Mouse (Mus musculus) heart, adult 2 months (tissue): ENCODE measurements around the gene Vash2. TPM values are rescaled to one million over a fixed set of nuclear protein-coding genes. Genes with fewer than 3 reads are reported as not detected.

Experiments used
- DNase-seq, 2 experiments: peaks; one replicate each; pipeline ENCODE4 v3.0.0; 2021
- H3K27ac ChIP-seq: fragments of 200-600 bp; 2 replicates; pipeline ENCODE4 v1.8.1; 2022
- H3K27me3 ChIP-seq: fragments of 200-500 bp; 2 replicates; pipeline ENCODE4 v1.6.1; 2012; ENCODE audit warnings: mild to moderate bottlenecking, low read length, inconsistent platforms, mixed read lengths; ENCODE audit not compliant: control insufficient read depth, insufficient read depth
- H3K36me3 ChIP-seq: fragments of 200-500 bp; 2 replicates; pipeline ENCODE4 v1.6.1; 2012; ENCODE audit warnings: low read length, inconsistent platforms; ENCODE audit not compliant: control insufficient read depth, insufficient read depth
- H3K4me1 ChIP-seq: fragments of 200-500 bp; 2 replicates; pipeline ENCODE4 v1.6.1; 2011; ENCODE audit warnings: low read length; ENCODE audit not compliant: control insufficient read depth, insufficient read depth
- H3K4me3 ChIP-seq: fragments of 200-600 bp; 2 replicates; pipeline ENCODE4 v1.8.1; 2022
- H3K79me2 ChIP-seq: fragments of 200-500 bp; replicated peaks from 2 replicates; pipeline ENCODE4 v1.6.1; 2012; ENCODE audit warnings: mild to moderate bottlenecking, inconsistent platforms, low read length, moderate library complexity, mixed read lengths; ENCODE audit not compliant: control insufficient read depth, insufficient read depth
- H3K9ac ChIP-seq: fragments of 200-500 bp; 2 replicates; pipeline ENCODE4 v1.6.1; 2012; ENCODE audit warnings: low read depth, mild to moderate bottlenecking, control low read depth, inconsistent platforms, low read length, mixed read lengths
- CTCF ChIP-seq: fragments of 200-600 bp; IDR thresholded peaks from 2 replicates; pipeline ENCODE4 v1.8.1; 2022; ENCODE audit warnings: antibody characterized with exemption, mild to moderate bottlenecking, moderate library complexity
- EP300 ChIP-seq: fragments of 200-500 bp; IDR thresholded peaks from 2 replicates; pipeline ENCODE4 v1.6.1; 2011; ENCODE audit warnings: low read depth, low read length, control low read depth; ENCODE audit not compliant: insufficient read depth
- POLR2A ChIP-seq: fragments of 200-500 bp; IDR thresholded peaks from 2 replicates; pipeline ENCODE4 v1.6.1; 2011; ENCODE audit warnings: mild to moderate bottlenecking, low read depth, low read length, control low read depth; ENCODE audit not compliant: insufficient read depth
- WGBS: fragments of 180-500 bp; shearing (Covaris S2); methylation state at CpG from one replicate; pipeline ENCODE4 v1.1.7; 2018; 5-methylcytosine and 5-hydroxymethylcytosine counted together
- intact Hi-C: fragments of 180-260 bp; cut with DNase I; formaldehyde crosslinking; loops from one replicate; pipeline ENCODE4 v1.15.1; 2025
- polyA plus RNA-seq: library from polyadenylated mRNA; depleted of rRNA; stranded (reverse); fragments of >200 nt; gene quantifications from 2 replicates; pipeline ENCODE4 v1.2.3, GENCODE M21; 2012
- total RNA-seq, 2 experiments: library from RNA; stranded (reverse); gene quantifications; 2 replicates each; pipeline ENCODE4 v1.2.3; 2021

Vash2 gene
- total and polyA plus RNA-seq, 3 experiments = 0.27 to 0.41 (median 0.31) TPM

- Histone ChIP-seq H3K9ac (no peak overlapping the region), H3K79me2 (no peaks in the 10 kb centered on the region), H3K36me3 (peaks cover 2% of the 10 kb centered on the region), H3K4me1 (no peaks in the 10 kb centered on the region), H3K27me3 (no peaks in the 10 kb centered on the region), H3K27ac (no peak overlapping the region), H3K4me3 (no peak overlapping the region)
- WGBS = 89% methylated on average over 7 of the region's 7 CpGs
- no peak for DNase-seq
- no peak for TF ChIP-seq CTCF
- TF ChIP-seq POLR2A = no peak
- no peak for TF ChIP-seq EP300
- intact Hi-C loops = loop anchor here (5.0 kb wide), 1 partner anchor 337 kb away; no protein-coding TSS in a partner anchor
Measured at GRCm38 (mm10) chr1:190939803-190940202, 39.3 kb downstream of the Vash2 start.

- H3K4me1 ChIP-seq = peaks cover 7% of the 10 kb centered on the region
- H3K9ac ChIP-seq = no peak overlapping the region
- no peak overlapping the region for H3K27ac ChIP-seq
- peaks cover 4% of the 10 kb centered on the region for H3K36me3 ChIP-seq
- no peaks in the 10 kb centered on the region for H3K27me3 ChIP-seq
- 85% methylated on average over 6 of the region's 6 CpGs for WGBS
- no peaks in the 10 kb centered on the region; the same call in 1 of the 2 replicates for H3K79me2 ChIP-seq
- DNase-seq = no peak
- H3K4me3 ChIP-seq = no peak overlapping the region
- intact Hi-C loops = no loop called here
- TF ChIP-seq POLR2A (no peak), EP300 (no peak), CTCF (no peak)
Measured at GRCm38 (mm10) chr1:190930181-190930580, 48.9 kb downstream of the Vash2 start.

GRCm38 (mm10) chr1:190929010-190929695, 49.9 kb downstream of the Vash2 start:
- WGBS = 2% methylated on average over 27 of the region's 27 CpGs
- Histone ChIP-seq H3K27ac (peak overlapping the region; percentile 99), H3K4me1 (peaks cover 7% of the 10 kb centered on the region), H3K27me3 (no peaks in the 10 kb centered on the region), H3K9ac (peak overlapping the region; percentile 85), H3K79me2 (no peaks in the 10 kb centered on the region; the same call in 1 of the 2 replicates), H3K4me3 (peak overlapping the region; percentile 88), H3K36me3 (peaks cover 4% of the 10 kb centered on the region)
- TF ChIP-seq EP300 (no peak), POLR2A (peak; percentile 41; the same call in 1 of the 2 replicates)
- intact Hi-C loops = loop anchor here (5.0 to 10.0 kb wide), 3 partner anchors 133 to 1206 kb away; partner anchors contain the start of genes Nsl1, Rcor3 and Tatdn3
- peak in 1 of 2 experiments; percentile 73 for DNase-seq

GRCm38 (mm10) chr1:190928370-190929009, 50.6 kb downstream of the Vash2 start:
- Histone ChIP-seq H3K79me2 (no peaks in the 10 kb centered on the region; the same call in 1 of the 2 replicates), H3K4me1 (peaks cover 7% of the 10 kb centered on the region), H3K4me3 (peak overlapping the region; percentile 88), H3K9ac (peak overlapping the region; percentile 85), H3K36me3 (peaks cover 3% of the 10 kb centered on the region), H3K27me3 (no peaks in the 10 kb centered on the region), H3K27ac (peak overlapping the region; percentile 99)
- peak; percentile 94 for TF ChIP-seq POLR2A
- peak; percentile 80; the same call in 1 of the 2 replicates for TF ChIP-seq EP300
- TF ChIP-seq CTCF = no peak
- intact Hi-C loops = loop anchor here (5.0 to 10.0 kb wide), 3 partner anchors 134 to 1206 kb away; partner anchors contain the start of genes Nsl1, Rcor3 and Tatdn3
- peak; percentile 98 to 99 for DNase-seq
- WGBS = under 1% methylated on average over 59 of the region's 79 CpGs

- Histone ChIP-seq H3K4me1 (peaks cover 7% of the 10 kb centered on the region), H3K27me3 (no peaks in the 10 kb centered on the region), H3K36me3 (peaks cover 3% of the 10 kb centered on the region), H3K27ac (peak overlapping the region; percentile 99), H3K9ac (peak overlapping the region; percentile 68), H3K79me2 (no peaks in the 10 kb centered on the region; the same call in 1 of the 2 replicates), H3K4me3 (peak overlapping the region; percentile 88)
- intact Hi-C loops = loop anchor here (5.0 to 10.0 kb wide), 3 partner anchors 134 to 1207 kb away; partner anchors contain the start of genes Nsl1, Rcor3 and Tatdn3
- TF ChIP-seq POLR2A = no peak
- no peak for TF ChIP-seq EP300
- no peak for TF ChIP-seq CTCF
- WGBS = 7% methylated on average over 16 of the region's 16 CpGs
- no peak for DNase-seq
Measured at GRCm38 (mm10) chr1:190927751-190928369, 51.2 kb downstream of the Vash2 start.
